Mouse (Mus musculus): ENCODE measurements around the gene Hdlbp. TPM values are rescaled to one million over a fixed set of nuclear protein-coding genes. Genes with fewer than 3 reads are reported as not detected.

The Hdlbp gene
- polyA plus RNA-seq, 1 experiment, result not detected

GRCm38 (mm10) chr1:93401191-93402052 lies 77.2 kb downstream of the Hdlbp start:
- TF ChIP-seq CTCF (IDR thresholded peaks at IDR 0.05; ENCODE audit: insufficient read depth, low read depth, low read length) (no peak), POLR2A (IDR thresholded peaks at IDR 0.05; ENCODE audit: insufficient read depth, low read depth, low read length) (no peak)
- peaks cover 9% of the 10 kb centered on the region for H3K4me1 ChIP-seq (ENCODE audit: control insufficient read depth, insufficient read depth, low read length)
- peak overlapping the region; percentile 19; the same call in 1 of the 2 replicates for H3K4me3 ChIP-seq (ENCODE audit: insufficient read depth, low read depth, low read length)
- H3K27ac ChIP-seq (ENCODE audit: insufficient read depth, low read depth, low read length), result no peak overlapping the region
- WGBS, result 27% methylated on average over 38 of the region's 38 CpGs

- WGBS, result 75% methylated on average over 2 of the region's 2 CpGs
- TF ChIP-seq CTCF (IDR thresholded peaks at IDR 0.05; ENCODE audit: insufficient read depth, low read depth, low read length) (no peak), POLR2A (IDR thresholded peaks at IDR 0.05; ENCODE audit: insufficient read depth, low read depth, low read length) (no peak)
- Histone ChIP-seq H3K4me1 (ENCODE audit: control insufficient read depth, insufficient read depth, low read length) (no peaks in the 10 kb centered on the region), H3K27ac (ENCODE audit: insufficient read depth, low read depth, low read length) (no peak overlapping the region), H3K4me3 (ENCODE audit: insufficient read depth, low read depth, low read length) (no peak overlapping the region)
These were observed 89.7 kb downstream of the Hdlbp start for GRCm38 (mm10) chr1:93388906-93389305.

- TF ChIP-seq POLR2A (IDR thresholded peaks at IDR 0.05; ENCODE audit: insufficient read depth, low read depth, low read length), result no peak
- TF ChIP-seq CTCF (IDR thresholded peaks at IDR 0.05; ENCODE audit: insufficient read depth, low read depth, low read length), result no peak
- WGBS, result 76% methylated on average over 2 of the region's 2 CpGs
- no peak overlapping the region for H3K4me3 ChIP-seq (ENCODE audit: insufficient read depth, low read depth, low read length)
These were observed 91.4 kb downstream of the Hdlbp start for GRCm38 (mm10) chr1:93387198-93387597.

GRCm38 (mm10) chr1:93379117-93379516 lies 99.5 kb downstream of the Hdlbp start:
- H3K27ac ChIP-seq (ENCODE audit: insufficient read depth, low read depth, low read length), result no peak overlapping the region
- H3K4me1 ChIP-seq (ENCODE audit: control insufficient read depth, insufficient read depth, low read length), result no peaks in the 10 kb centered on the region
- WGBS, result 76% methylated on average over 5 of the region's 5 CpGs
- TF ChIP-seq CTCF (IDR thresholded peaks at IDR 0.05; ENCODE audit: insufficient read depth, low read depth, low read length) (no peak), POLR2A (IDR thresholded peaks at IDR 0.05; ENCODE audit: insufficient read depth, low read depth, low read length) (no peak)
- H3K4me3 ChIP-seq (ENCODE audit: insufficient read depth, low read depth, low read length), result no peak overlapping the region

More at GRCm38 (mm10) chr1:93387198-93387597, 91.4 kb downstream of the Hdlbp start:
- Histone ChIP-seq H3K27ac (ENCODE audit: insufficient read depth, low read depth, low read length) (no peak overlapping the region), H3K4me1 (ENCODE audit: control insufficient read depth, insufficient read depth, low read length) (no peaks in the 10 kb centered on the region)

- TF ChIP-seq POLR2A (IDR thresholded peaks at IDR 0.05; ENCODE audit: insufficient read depth, low read depth, low read length), result no peak
- TF ChIP-seq CTCF (IDR thresholded peaks at IDR 0.05; ENCODE audit: insufficient read depth, low read depth, low read length), result no peak
- Histone ChIP-seq H3K4me3 (ENCODE audit: insufficient read depth, low read depth, low read length) (no peak overlapping the region), H3K27ac (ENCODE audit: insufficient read depth, low read depth, low read length) (no peak overlapping the region), H3K4me1 (ENCODE audit: control insufficient read depth, insufficient read depth, low read length) (no peaks in the 10 kb centered on the region)
- 75% methylated on average over 5 of the region's 5 CpGs for WGBS
These were observed 101.3 kb downstream of the Hdlbp start for GRCm38 (mm10) chr1:93377307-93377706.

- Histone ChIP-seq H3K27ac (ENCODE audit: insufficient read depth, low read depth, low read length) (no peak within 1 kb of the TSS), H3K4me3 (ENCODE audit: insufficient read depth, low read depth, low read length) (no peak within 1 kb of the TSS), H3K4me1 (ENCODE audit: control insufficient read depth, insufficient read depth, low read length) (no peaks in the 10 kb centered on the region)
- TF ChIP-seq CTCF (IDR thresholded peaks at IDR 0.05; ENCODE audit: insufficient read depth, low read depth, low read length) (no peak), POLR2A (IDR thresholded peaks at IDR 0.05; ENCODE audit: insufficient read depth, low read depth, low read length) (no peak)
- 82% methylated on average over 4 of the region's 4 CpGs for WGBS
These were observed 105.0 kb downstream of the Hdlbp start, which contains the start of gene Ano7 for GRCm38 (mm10) chr1:93373665-93374064. Ano7 (plus strand) TSS chr1:93373930.

- TF ChIP-seq CTCF (IDR thresholded peaks at IDR 0.05; ENCODE audit: insufficient read depth, low read depth, low read length) (no peak), POLR2A (IDR thresholded peaks at IDR 0.05; ENCODE audit: insufficient read depth, low read depth, low read length) (no peak)
- no peaks in the 10 kb centered on the region for H3K4me1 ChIP-seq (ENCODE audit: control insufficient read depth, insufficient read depth, low read length)
- WGBS, result 95% methylated on average over 6 of the region's 6 CpGs
- no peak overlapping the region for H3K4me3 ChIP-seq (ENCODE audit: insufficient read depth, low read depth, low read length)
- H3K27ac ChIP-seq (ENCODE audit: insufficient read depth, low read depth, low read length), result no peak overlapping the region
These were observed 113.0 kb downstream of the Hdlbp start for GRCm38 (mm10) chr1:93365641-93366040.

GRCm38 (mm10) chr1:93362661-93363060 lies 116.0 kb downstream of the Hdlbp start:
- no peak overlapping the region for H3K4me3 ChIP-seq (ENCODE audit: insufficient read depth, low read depth, low read length)
- no peak overlapping the region for H3K27ac ChIP-seq (ENCODE audit: insufficient read depth, low read depth, low read length)
- no peaks in the 10 kb centered on the region for H3K4me1 ChIP-seq (ENCODE audit: control insufficient read depth, insufficient read depth, low read length)
- 83% methylated on average over 4 of the region's 4 CpGs for WGBS
- TF ChIP-seq CTCF (IDR thresholded peaks at IDR 0.05; ENCODE audit: insufficient read depth, low read depth, low read length) (no peak), POLR2A (IDR thresholded peaks at IDR 0.05; ENCODE audit: insufficient read depth, low read depth, low read length) (no peak)

Other genes with a start within 250 kb of the Hdlbp start
- not detected in 2 replicates for gene Sned1, start 243.0 kb downstream of the Hdlbp start, polyA plus RNA-seq (2012; ENCODE audit: insufficient read depth, insufficient read length, low replicate concordance, missing spikeins)
- not detected in 2 replicates for gene Mterf4, start 172.9 kb downstream of the Hdlbp start, polyA plus RNA-seq (2012; ENCODE audit: insufficient read depth, insufficient read length, low replicate concordance, missing spikeins)
- gene Ppp1r7, start 136.0 kb downstream of the Hdlbp start, polyA plus RNA-seq (2012; ENCODE audit: insufficient read depth, insufficient read length, low replicate concordance, missing spikeins), result not detected in 2 replicates
- not detected in 2 replicates for gene Pask, start 135.3 kb downstream of the Hdlbp start, polyA plus RNA-seq (2012; ENCODE audit: insufficient read depth, insufficient read length, low replicate concordance, missing spikeins)
- not detected in 2 replicates for gene Ano7, start 104.9 kb downstream of the Hdlbp start, polyA plus RNA-seq (2012; ENCODE audit: insufficient read depth, insufficient read length, low replicate concordance, missing spikeins)
- gene Farp2, start 33.3 kb upstream of the Hdlbp start, polyA plus RNA-seq (2012; ENCODE audit: insufficient read depth, insufficient read length, low replicate concordance, missing spikeins), result not detected in 2 replicates
- not detected in 2 replicates for gene Stk25, start 179.8 kb upstream of the Hdlbp start, polyA plus RNA-seq (2012; ENCODE audit: insufficient read depth, insufficient read length, low replicate concordance, missing spikeins)
- not detected in 2 replicates for gene Bok, start 206.8 kb upstream of the Hdlbp start, polyA plus RNA-seq (2012; ENCODE audit: insufficient read depth, insufficient read length, low replicate concordance, missing spikeins)